Mouse (Mus musculus): ENCODE data around the gene Tspan1.

DNA sequence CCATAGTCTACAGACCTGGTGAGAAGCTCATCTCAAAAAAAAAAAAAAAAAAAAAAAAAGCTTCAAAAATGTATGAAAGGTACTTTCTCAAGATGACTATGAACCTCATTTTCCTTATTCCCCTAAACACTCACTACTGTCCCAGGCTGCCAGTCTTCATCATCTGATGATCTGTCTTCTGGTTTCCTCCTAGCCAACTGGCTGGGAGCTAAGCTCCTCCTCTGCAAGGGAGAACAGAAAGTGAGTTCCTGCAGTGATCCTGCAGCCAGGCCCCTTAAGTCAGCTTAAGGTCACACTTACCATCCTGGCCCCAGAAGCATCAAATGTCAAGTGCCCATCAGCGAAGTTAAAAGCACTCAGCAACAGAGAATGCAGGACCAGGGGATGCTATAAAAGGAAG is 44.6 kb downstream of the Tspan1 start:
- TF ChIP-seq TAL1 (IDR thresholded peaks at IDR 0.05; ENCODE audit: low read length): no peak
- no peak for TF ChIP-seq GATA1 (IDR thresholded peaks at IDR 0.05; ENCODE audit: low read length)

Data from erythroblast, embryonic 14.5 days (primary cell).